Mouse (Mus musculus): Measurements from ENCODE around the gene Astl. TPM values are rescaled to one million over a fixed set of nuclear protein-coding genes. Genes with fewer than 3 reads are reported as not detected.

The Astl gene
- total and polyA plus RNA-seq, 2 experiments from 2014 or later: not detected

GRCm38 (mm10) chr2:127363696-127364095, 25.3 kb downstream of the Astl start:
- Histone ChIP-seq H3K9ac (replicated peaks; ENCODE audit: low read length, poor library complexity, severe bottlenecking) (no peak overlapping the region), H3K36me3 (ENCODE audit: insufficient read depth, low read length) (no peaks in the 10 kb centered on the region), H3K27ac (ENCODE audit: low read depth, low read length) (no peak overlapping the region), H3K4me3 (ENCODE audit: low read depth, low read length) (peak overlapping the region; percentile 39), H3K4me1 (ENCODE audit: insufficient read depth, low read length) (peaks cover 8% of the 10 kb centered on the region; the same call in 1 of the 2 replicates), H3K4me2 (ENCODE audit: low read depth, low read length, poor library complexity, severe bottlenecking) (peak overlapping the region; percentile 72), H3K27me3 (ENCODE audit: insufficient read depth, low read length) (peaks cover 57% of the 10 kb centered on the region), H3K9me3 (ENCODE audit: low read length) (no peaks in the 10 kb centered on the region)
- DNase-seq (ENCODE audit: low spot score): peak; percentile 22
- TF ChIP-seq CTCF (IDR thresholded peaks at IDR 0.05): no peak
- 4% methylated on average over 20 of the region's 20 CpGs for WGBS
- ATAC-seq (ENCODE audit: low FRiP score): no peak

GRCm38 (mm10) chr2:127364452-127364851, 26.0 kb downstream of the Astl start:
- Histone ChIP-seq H3K9me3 (ENCODE audit: low read length) (no peaks in the 10 kb centered on the region), H3K4me1 (ENCODE audit: insufficient read depth, low read length) (peaks cover 8% of the 10 kb centered on the region; the same call in 1 of the 2 replicates), H3K36me3 (ENCODE audit: insufficient read depth, low read length) (no peaks in the 10 kb centered on the region), H3K4me2 (ENCODE audit: low read depth, low read length, poor library complexity, severe bottlenecking) (no peak overlapping the region), H3K9ac (replicated peaks; ENCODE audit: low read length, poor library complexity, severe bottlenecking) (no peak overlapping the region), H3K27me3 (ENCODE audit: insufficient read depth, low read length) (peaks cover 57% of the 10 kb centered on the region), H3K27ac (ENCODE audit: low read depth, low read length) (no peak overlapping the region), H3K4me3 (ENCODE audit: low read depth, low read length) (no peak overlapping the region)
- WGBS: 20% methylated on average over 8 of the region's 8 CpGs
- ATAC-seq (ENCODE audit: low FRiP score) (no peak), DNase-seq (ENCODE audit: low spot score) (no peak)
- no peak for TF ChIP-seq CTCF (IDR thresholded peaks at IDR 0.05)

- ATAC-seq (ENCODE audit: low FRiP score) (no peak), DNase-seq (ENCODE audit: low spot score) (no peak)
- H3K9ac ChIP-seq (replicated peaks; ENCODE audit: low read length, poor library complexity, severe bottlenecking): no peak overlapping the region
- WGBS: 75% methylated on average over 10 of the region's 10 CpGs
- no peaks in the 10 kb centered on the region for H3K36me3 ChIP-seq (ENCODE audit: insufficient read depth, low read length)
- peaks cover 33% of the 10 kb centered on the region for H3K27me3 ChIP-seq (ENCODE audit: insufficient read depth, low read length)
- no peak overlapping the region for H3K4me3 ChIP-seq (ENCODE audit: low read depth, low read length)
- H3K27ac ChIP-seq (ENCODE audit: low read depth, low read length): no peak overlapping the region
- H3K4me1 ChIP-seq (ENCODE audit: insufficient read depth, low read length): peaks cover 8% of the 10 kb centered on the region; the same call in 1 of the 2 replicates
- no peak for TF ChIP-seq CTCF (IDR thresholded peaks at IDR 0.05)
- no peak overlapping the region for H3K4me2 ChIP-seq (ENCODE audit: low read depth, low read length, poor library complexity, severe bottlenecking)
- H3K9me3 ChIP-seq (ENCODE audit: low read length): no peaks in the 10 kb centered on the region
Observed at GRCm38 (mm10) chr2:127367126-127367820, 28.8 kb downstream of the Astl start.

GRCm38 (mm10) chr2:127369703-127370376, 31.4 kb downstream of the Astl start:
- Histone ChIP-seq H3K27ac (ENCODE audit: low read depth, low read length) (no peak overlapping the region), H3K4me1 (ENCODE audit: insufficient read depth, low read length) (no peaks in the 10 kb centered on the region), H3K9ac (replicated peaks; ENCODE audit: low read length, poor library complexity, severe bottlenecking) (no peak overlapping the region), H3K4me2 (ENCODE audit: low read depth, low read length, poor library complexity, severe bottlenecking) (no peak overlapping the region), H3K9me3 (ENCODE audit: low read length) (no peaks in the 10 kb centered on the region), H3K36me3 (ENCODE audit: insufficient read depth, low read length) (no peaks in the 10 kb centered on the region), H3K4me3 (ENCODE audit: low read depth, low read length) (no peak overlapping the region), H3K27me3 (ENCODE audit: insufficient read depth, low read length) (peaks cover 11% of the 10 kb centered on the region)
- ATAC-seq (ENCODE audit: low FRiP score) (no peak), DNase-seq (ENCODE audit: low spot score) (no peak)
- TF ChIP-seq CTCF (IDR thresholded peaks at IDR 0.05): no peak
- 74% methylated on average over 5 of the region's 5 CpGs for WGBS

GRCm38 (mm10) chr2:127370561-127371483, 32.4 kb downstream of the Astl start:
- no peak for ATAC-seq (ENCODE audit: low FRiP score)
- no peaks in the 10 kb centered on the region for H3K4me1 ChIP-seq (ENCODE audit: insufficient read depth, low read length)
- WGBS: 52% methylated on average over 8 of the region's 9 CpGs
- no peak for DNase-seq (ENCODE audit: low spot score)
- TF ChIP-seq CTCF (IDR thresholded peaks at IDR 0.05): no peak
- H3K27ac ChIP-seq (ENCODE audit: low read depth, low read length): no peak overlapping the region
- no peak overlapping the region for H3K4me3 ChIP-seq (ENCODE audit: low read depth, low read length)
- no peak overlapping the region for H3K4me2 ChIP-seq (ENCODE audit: low read depth, low read length, poor library complexity, severe bottlenecking)
- H3K36me3 ChIP-seq (ENCODE audit: insufficient read depth, low read length): no peaks in the 10 kb centered on the region
- H3K9me3 ChIP-seq (ENCODE audit: low read length): no peaks in the 10 kb centered on the region
- peaks cover 9% of the 10 kb centered on the region; the same call in 1 of the 2 replicates for H3K27me3 ChIP-seq (ENCODE audit: insufficient read depth, low read length)
- no peak overlapping the region for H3K9ac ChIP-seq (replicated peaks; ENCODE audit: low read length, poor library complexity, severe bottlenecking)

Measured in midbrain, postnatal 0 days (tissue).